Mouse (Mus musculus) stomach, postnatal 0 days (tissue): ENCODE measurements around the gene AY761185.

Source experiments
- CTCF ChIP-seq: IDR thresholded peaks from 2 replicates; pipeline ENCODE4 v1.5.1; 2016; ENCODE audit warnings: antibody characterized with exemption, low read depth, mild to moderate bottlenecking, moderate library complexity
- EP300 ChIP-seq: optimal IDR thresholded peaks from 2 replicates; pipeline ENCODE3; 2016; ENCODE audit warnings: antibody characterized with exemption

DNA sequence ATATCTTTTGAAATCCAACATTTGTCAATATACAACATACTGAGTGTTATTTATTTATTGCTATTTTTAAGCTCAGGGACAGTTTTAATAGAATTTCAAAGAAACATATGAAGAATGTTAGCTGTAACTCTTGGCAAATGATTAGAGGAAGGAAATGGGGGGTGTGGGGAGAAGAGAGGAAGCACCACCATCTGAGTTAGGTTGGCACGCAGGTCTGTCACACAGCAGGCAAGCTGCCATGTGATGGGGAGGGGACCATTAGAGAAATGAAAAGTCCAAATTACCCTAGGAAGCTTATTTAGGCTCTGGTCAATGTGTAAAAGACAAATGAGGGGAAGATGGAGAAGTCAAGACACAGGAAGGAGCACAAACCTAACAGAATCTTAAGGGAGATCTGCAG lies 32.2 kb downstream of the AY761185 start:
- TF ChIP-seq EP300, result no peak
- no peak for TF ChIP-seq CTCF
